Mouse (Mus musculus) hindbrain, embryonic 12.5 days (tissue): ENCODE measurements around the gene Atl3. TPM values are rescaled to one million over a fixed set of nuclear protein-coding genes. Genes with fewer than 3 reads are reported as not detected.
A peak's percentile ranks its signal among the peaks of the same experiment; 100 is the strongest.
"Not testable (repeated sequence)": the region's sequence is repeated elsewhere in the genome, so short reads cannot be mapped to it uniquely, and the experiment has no call there.

ENCODE experiments used
- ATAC-seq: fragments of 200-750 bp; cut with Nextera tagmentation; 2 replicates; pipeline ENCODE4 v1.8.0; 2017; ENCODE audit warnings: moderate TSS enrichment; ENCODE audit not compliant: low FRiP score
- H3K27ac ChIP-seq: fragments of 300-500 bp; sonication (generic); 2 replicates; pipeline ENCODE4 v1.5.1; 2016; ENCODE audit warnings: mild to moderate bottlenecking
- H3K27me3 ChIP-seq: fragments of 300-500 bp; sonication (generic); 2 replicates; pipeline ENCODE4 v1.6.1; 2016; ENCODE audit warnings: mild to moderate bottlenecking
- H3K36me3 ChIP-seq: fragments of 300-500 bp; sonication (generic); 2 replicates; pipeline ENCODE4 v1.6.1; 2016; ENCODE audit warnings: mild to moderate bottlenecking
- H3K4me1 ChIP-seq: fragments of 300-500 bp; sonication (generic); 2 replicates; pipeline ENCODE4 v1.6.1; 2016
- H3K4me2 ChIP-seq: fragments of 300-500 bp; sonication (generic); replicated peaks from 2 replicates; pipeline ENCODE4 v1.6.1; 2016; ENCODE audit warnings: mild to moderate bottlenecking
- H3K4me3 ChIP-seq: fragments of 300-500 bp; sonication (generic); 2 replicates; pipeline ENCODE4 v1.5.1; 2016; ENCODE audit warnings: mild to moderate bottlenecking
- H3K9ac ChIP-seq: fragments of 300-500 bp; sonication (generic); 2 replicates; pipeline ENCODE4 v1.6.1; 2016; ENCODE audit warnings: mild to moderate bottlenecking, moderate library complexity
- H3K9me3 ChIP-seq: fragments of 300-500 bp; sonication (generic); replicated peaks from 2 replicates; pipeline ENCODE4 v1.6.1; 2016; ENCODE audit warnings: mild to moderate bottlenecking
- WGBS: fragments of 180-500 bp; shearing (Covaris S2); methylation state at CpG from one replicate; pipeline ENCODE4 v1.1.7; 2016; 5-methylcytosine and 5-hydroxymethylcytosine counted together
- polyA plus RNA-seq: library from polyadenylated mRNA; unstranded; fragments of >200 nt; fragmentation: Nextera tagmentation; extraction: Ambion mirVana; gene quantifications from 2 replicates; pipeline ENCODE4 v1.2.1, GENCODE M21; 2016

The Atl3 gene
- polyA plus RNA-seq, 1 experiment from 2014 or later = 9.4 TPM

- peaks cover 10% of the 10 kb centered on the region for H3K4me1 ChIP-seq
- ATAC-seq = peak; percentile 95
- no peaks in the 10 kb centered on the region for H3K36me3 ChIP-seq
- peak within 1 kb of the TSS; percentile 100 for H3K27ac ChIP-seq
- H3K27me3 ChIP-seq = no peaks in the 10 kb centered on the region
- peak within 1 kb of the TSS; percentile 61 for H3K4me2 ChIP-seq
- under 1% methylated on average over 77 of the region's 80 CpGs for WGBS
- peak within 1 kb of the TSS; percentile 99 for H3K9ac ChIP-seq
- H3K4me3 ChIP-seq = peak within 1 kb of the TSS; percentile 99
- no peaks in the 10 kb centered on the region for H3K9me3 ChIP-seq
Observed at GRCm38 (mm10) chr19:7482599-7483511, 11.0 kb upstream of the Atl3 start, which contains the start of gene Rtn3. Gene Rtn3 (minus strand): TSS chr19:7483281.

GRCm38 (mm10) chr19:7483512-7483882, 10.3 kb upstream of the Atl3 start:
- Histone ChIP-seq H3K4me3 (peak overlapping the region; percentile 99), H3K4me1 (peaks cover 10% of the 10 kb centered on the region), H3K36me3 (no peaks in the 10 kb centered on the region), H3K9me3 (no peaks in the 10 kb centered on the region), H3K4me2 (peak overlapping the region; percentile 61), H3K27me3 (no peaks in the 10 kb centered on the region), H3K27ac (peak overlapping the region; percentile 100), H3K9ac (peak overlapping the region; percentile 99)
- ATAC-seq = peak; percentile 71
- 1% methylated on average over 6 of the region's 6 CpGs for WGBS

GRCm38 (mm10) chr19:7484076-7484475, 9.8 kb upstream of the Atl3 start:
- Histone ChIP-seq H3K27me3 (no peaks in the 10 kb centered on the region), H3K27ac (peak overlapping the region; percentile 100), H3K4me3 (no peak overlapping the region), H3K4me1 (peaks cover 10% of the 10 kb centered on the region), H3K9ac (no peak overlapping the region), H3K9me3 (no peaks in the 10 kb centered on the region), H3K4me2 (peak overlapping the region; percentile 61), H3K36me3 (no peaks in the 10 kb centered on the region)
- ATAC-seq = no peak
- WGBS = 68% methylated on average over 5 of the region's 5 CpGs

DNA sequence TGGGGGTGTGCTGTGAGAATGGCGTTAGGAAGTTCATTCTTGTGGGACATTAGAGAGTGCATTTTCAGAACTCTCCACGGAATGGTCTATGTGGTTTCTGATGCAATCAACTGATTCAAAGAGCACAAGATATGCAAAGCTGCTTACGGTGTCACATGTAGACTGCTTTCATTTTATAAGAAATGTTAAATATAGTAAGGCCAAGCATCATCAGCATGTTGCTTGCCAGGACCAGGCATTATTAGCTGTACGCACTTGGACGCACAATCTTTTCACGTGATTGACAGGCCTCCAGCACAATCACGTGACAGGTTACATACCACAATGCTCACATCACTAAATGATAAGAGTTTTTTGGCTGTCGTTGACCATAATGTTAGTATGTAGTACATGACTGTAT, 6.2 kb upstream of the Atl3 start:
- Histone ChIP-seq H3K4me2 (no peak overlapping the region), H3K9ac (no peak overlapping the region), H3K9me3 (no peaks in the 10 kb centered on the region), H3K4me1 (peaks cover 3% of the 10 kb centered on the region), H3K27me3 (no peaks in the 10 kb centered on the region), H3K36me3 (no peaks in the 10 kb centered on the region), H3K27ac (no peak overlapping the region), H3K4me3 (no peak overlapping the region)
- no peak for ATAC-seq
- WGBS = 83% methylated on average over 8 of the region's 8 CpGs

- Histone ChIP-seq H3K9me3 (no peaks in the 10 kb centered on the region), H3K27me3 (no peaks in the 10 kb centered on the region), H3K27ac (no peak overlapping the region), H3K4me3 (no peak overlapping the region), H3K4me2 (no peak overlapping the region), H3K36me3 (no peaks in the 10 kb centered on the region), H3K9ac (no peak overlapping the region), H3K4me1 (peaks cover 4% of the 10 kb centered on the region; the same call in 1 of the 2 replicates)
- WGBS = 77% methylated on average over 6 of the region's 6 CpGs
- ATAC-seq = no peak
Observed at GRCm38 (mm10) chr19:7491960-7492359, 1.9 kb upstream of the Atl3 start.

- 96% methylated on average over 2 of the region's 2 CpGs for WGBS
- no peaks in the 10 kb centered on the region for H3K9me3 ChIP-seq
- ATAC-seq = no peak
Observed at GRCm38 (mm10) chr19:7492682-7493081, 1.2 kb upstream of the Atl3 start.

DNA sequence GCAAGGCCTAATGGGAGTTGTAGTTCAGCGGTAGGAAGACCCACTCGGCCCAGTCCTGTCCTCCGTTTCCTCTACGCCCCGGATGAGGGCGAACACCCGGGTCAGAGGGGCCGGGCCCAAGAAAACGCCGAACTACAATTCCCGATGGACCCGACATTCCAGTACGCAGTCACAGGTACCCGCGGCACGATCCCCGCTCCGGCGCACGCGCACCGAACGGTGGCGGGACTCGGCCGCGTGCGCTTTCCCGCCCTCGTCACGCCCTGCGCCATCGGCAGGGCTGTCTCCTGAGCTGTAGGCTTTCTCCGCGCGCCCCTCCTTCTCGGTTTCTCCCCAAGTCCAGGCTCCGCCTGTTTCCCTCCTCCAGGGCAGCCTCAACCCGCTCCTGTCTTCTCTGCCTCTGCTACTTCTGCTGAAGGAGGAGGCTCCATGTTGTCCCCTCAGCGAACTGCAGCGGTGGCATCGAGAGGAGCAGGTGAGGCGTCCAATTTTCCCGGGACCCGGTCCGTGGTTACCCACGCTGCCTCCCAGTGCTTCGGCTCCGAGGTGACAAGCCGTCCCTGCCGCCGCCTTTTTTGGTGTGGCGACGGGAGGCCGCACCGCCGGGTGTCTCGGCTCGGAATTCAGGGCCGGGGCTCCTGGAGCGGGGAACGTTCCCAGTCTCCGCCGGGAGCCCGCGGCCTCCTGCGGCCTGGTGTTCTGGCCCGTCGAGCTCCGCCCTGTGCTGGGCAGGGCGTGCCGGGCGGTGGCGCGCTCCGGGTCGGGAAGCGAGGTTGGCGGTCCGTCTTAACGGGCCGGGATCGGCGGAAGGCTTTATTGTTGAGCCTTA, 561 bp downstream of the Atl3 start:
- Histone ChIP-seq H3K4me2 (peak overlapping the region; percentile 54), H3K9ac (peak overlapping the region; percentile 87), H3K9me3 (no peaks in the 10 kb centered on the region), H3K36me3 (no peaks in the 10 kb centered on the region), H3K27me3 (no peaks in the 10 kb centered on the region), H3K4me3 (peak overlapping the region; percentile 70), H3K4me1 (peaks cover 4% of the 10 kb centered on the region; the same call in 1 of the 2 replicates), H3K27ac (peak overlapping the region; percentile 97)
- WGBS = under 1% methylated on average over 84 of the region's 84 CpGs
- peak; percentile 97 for ATAC-seq

More at GRCm38 (mm10) chr19:7492682-7493081, 1.2 kb upstream of the Atl3 start:
- Histone ChIP-seq H3K9ac (no peak overlapping the region), H3K27ac (no peak overlapping the region), H3K4me2 (no peak overlapping the region), H3K4me3 (no peak overlapping the region), H3K27me3 (no peaks in the 10 kb centered on the region), H3K36me3 (no peaks in the 10 kb centered on the region), H3K4me1 (peaks cover 4% of the 10 kb centered on the region; the same call in 1 of the 2 replicates)

GRCm38 (mm10) chr19:7495221-7496038, 1.6 kb downstream of the Atl3 start:
- Histone ChIP-seq H3K36me3 (no peaks in the 10 kb centered on the region), H3K4me2 (peak overlapping the region; percentile 54), H3K4me1 (peaks cover 4% of the 10 kb centered on the region; the same call in 1 of the 2 replicates), H3K4me3 (peak overlapping the region; percentile 70), H3K9me3 (no peaks in the 10 kb centered on the region), H3K27me3 (no peaks in the 10 kb centered on the region), H3K9ac (no peak overlapping the region), H3K27ac (no peak overlapping the region)
- no peak for ATAC-seq
- 51% methylated on average over 14 of the region's 14 CpGs for WGBS

DNA sequence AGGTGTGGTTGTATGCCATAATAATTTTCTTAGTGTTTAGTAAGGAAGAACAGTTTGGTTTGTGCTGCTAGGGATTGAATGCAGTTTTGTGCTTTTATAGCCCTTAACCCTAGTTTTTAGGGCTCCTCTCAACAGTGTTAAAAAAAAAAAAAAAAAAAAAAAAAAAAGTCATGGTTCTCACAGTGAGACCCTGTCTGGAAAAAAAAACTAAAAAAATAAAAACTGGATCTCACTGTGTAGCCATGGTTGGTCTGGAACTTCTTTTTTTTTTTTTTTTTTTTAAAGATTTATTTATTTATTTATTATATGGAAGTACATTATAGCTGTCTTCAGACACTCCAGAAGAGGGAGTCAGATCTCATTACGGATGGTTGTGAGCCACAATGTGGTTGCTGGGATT, 2.2 kb downstream of the Atl3 start:
- not testable (repeated sequence) for H3K36me3 ChIP-seq, H3K9me3 ChIP-seq, H3K9ac ChIP-seq, H3K27me3 ChIP-seq, H3K27ac ChIP-seq, H3K4me1 ChIP-seq, H3K4me3 ChIP-seq, ATAC-seq
- peak overlapping the region; percentile 54; the same call in 1 of the 2 replicates for H3K4me2 ChIP-seq
- WGBS = 71% methylated on average over 1 of the region's 1 CpGs

GRCm38 (mm10) chr19:7498816-7499215, 5.0 kb downstream of the Atl3 start:
- H3K9me3 ChIP-seq = no peaks in the 10 kb centered on the region
- H3K27ac ChIP-seq = no peak overlapping the region
- H3K36me3 ChIP-seq = no peaks in the 10 kb centered on the region
- no peak overlapping the region for H3K4me3 ChIP-seq
- H3K4me1 ChIP-seq = peaks cover 4% of the 10 kb centered on the region; the same call in 1 of the 2 replicates
- no peak overlapping the region for H3K9ac ChIP-seq
- no peak for ATAC-seq
- 91% methylated on average over 2 of the region's 2 CpGs for WGBS
- H3K4me2 ChIP-seq = no peak overlapping the region
- no peaks in the 10 kb centered on the region for H3K27me3 ChIP-seq

GRCm38 (mm10) chr19:7500701-7501100, 6.9 kb downstream of the Atl3 start:
- Histone ChIP-seq H3K9me3 (no peaks in the 10 kb centered on the region), H3K27me3 (no peaks in the 10 kb centered on the region), H3K9ac (no peak overlapping the region), H3K4me2 (no peak overlapping the region), H3K4me1 (peaks cover under 1% of the 10 kb centered on the region; the same call in 1 of the 2 replicates), H3K4me3 (no peak overlapping the region), H3K27ac (no peak overlapping the region), H3K36me3 (no peaks in the 10 kb centered on the region)
- 94% methylated on average over 1 of the region's 1 CpGs for WGBS
- ATAC-seq = no peak
